Mouse (Mus musculus): ENCODE results near the gene Cnmd. TPM values are rescaled to one million over a fixed set of nuclear protein-coding genes. Genes with fewer than 3 reads are reported as not detected.

Cnmd gene
- polyA plus RNA-seq, 1 experiment: not detected

- TF ChIP-seq POLR2A (IDR thresholded peaks at IDR 0.05; ENCODE audit: low read depth, low read length) (no peak), CTCF (IDR thresholded peaks at IDR 0.05; ENCODE audit: extremely low read depth, insufficient read depth, insufficient read length, insufficient replicate concordance) (peak; percentile 96)
- H3K36me3 ChIP-seq (ENCODE audit: control insufficient read depth, insufficient read depth, low read length): no peaks in the 10 kb centered on the region
- no peaks in the 10 kb centered on the region for H3K27me3 ChIP-seq (ENCODE audit: control insufficient read depth, insufficient read depth, low read length)
- WGBS: 14% methylated on average over 33 of the region's 33 CpGs
- H3K4me3 ChIP-seq (ENCODE audit: extremely low read depth, insufficient read depth, insufficient read length): peak overlapping the region; percentile 24
- H3K27ac ChIP-seq (ENCODE audit: insufficient read depth, low read length): no peak overlapping the region
- DNase-seq (ENCODE audit: low read depth in 1 of 2, low spot score in 2 of 2): peak in 1 of 2 experiments; percentile 68
- peaks cover 3% of the 10 kb centered on the region for H3K4me1 ChIP-seq (ENCODE audit: control insufficient read depth, insufficient read depth, insufficient read length)
These were observed 709 bp downstream of the Cnmd start for GRCm38 (mm10) chr14:79661005-79661917.

GRCm38 (mm10) chr14:79660467-79660866 is 1.5 kb downstream of the Cnmd start:
- H3K4me1 ChIP-seq (ENCODE audit: control insufficient read depth, insufficient read depth, insufficient read length): peaks cover 3% of the 10 kb centered on the region
- no peak overlapping the region for H3K4me3 ChIP-seq (ENCODE audit: extremely low read depth, insufficient read depth, insufficient read length)
- no peak overlapping the region for H3K27ac ChIP-seq (ENCODE audit: insufficient read depth, low read length)

GRCm38 (mm10) chr14:79658748-79659508 is 3.0 kb downstream of the Cnmd start:
- no peak for TF ChIP-seq CTCF (IDR thresholded peaks at IDR 0.05; ENCODE audit: extremely low read depth, insufficient read depth, insufficient read length, insufficient replicate concordance)
- TF ChIP-seq POLR2A (IDR thresholded peaks at IDR 0.05; ENCODE audit: low read depth, low read length): no peak
- 91% methylated on average over 6 of the region's 6 CpGs for WGBS
- Histone ChIP-seq H3K27ac (ENCODE audit: insufficient read depth, low read length) (no peak overlapping the region), H3K4me3 (ENCODE audit: extremely low read depth, insufficient read depth, insufficient read length) (no peak overlapping the region), H3K27me3 (ENCODE audit: control insufficient read depth, insufficient read depth, low read length) (no peaks in the 10 kb centered on the region), H3K4me1 (ENCODE audit: control insufficient read depth, insufficient read depth, insufficient read length) (peaks cover 3% of the 10 kb centered on the region), H3K36me3 (ENCODE audit: control insufficient read depth, insufficient read depth, low read length) (no peaks in the 10 kb centered on the region)
- DNase-seq (ENCODE audit: low read depth in 1 of 2, low spot score in 2 of 2): no peak

More at GRCm38 (mm10) chr14:79660467-79660866, 1.5 kb downstream of the Cnmd start:
- no peak for DNase-seq (ENCODE audit: low read depth in 1 of 2, low spot score in 2 of 2)
- H3K27me3 ChIP-seq (ENCODE audit: control insufficient read depth, insufficient read depth, low read length): no peaks in the 10 kb centered on the region
- WGBS: 67% methylated on average over 5 of the region's 5 CpGs
- no peak for TF ChIP-seq CTCF (IDR thresholded peaks at IDR 0.05; ENCODE audit: extremely low read depth, insufficient read depth, insufficient read length, insufficient replicate concordance)
- no peak for TF ChIP-seq POLR2A (IDR thresholded peaks at IDR 0.05; ENCODE audit: low read depth, low read length)
- no peaks in the 10 kb centered on the region for H3K36me3 ChIP-seq (ENCODE audit: control insufficient read depth, insufficient read depth, low read length)

GRCm38 (mm10) chr14:79658286-79658685 is 3.7 kb downstream of the Cnmd start:
- no peaks in the 10 kb centered on the region for H3K27me3 ChIP-seq (ENCODE audit: control insufficient read depth, insufficient read depth, low read length)
- 88% methylated on average over 5 of the region's 5 CpGs for WGBS
- H3K27ac ChIP-seq (ENCODE audit: insufficient read depth, low read length): no peak overlapping the region
- H3K36me3 ChIP-seq (ENCODE audit: control insufficient read depth, insufficient read depth, low read length): no peaks in the 10 kb centered on the region
- H3K4me1 ChIP-seq (ENCODE audit: control insufficient read depth, insufficient read depth, insufficient read length): peaks cover 3% of the 10 kb centered on the region
- no peak for DNase-seq (ENCODE audit: low read depth in 1 of 2, low spot score in 2 of 2)
- TF ChIP-seq CTCF (IDR thresholded peaks at IDR 0.05; ENCODE audit: extremely low read depth, insufficient read depth, insufficient read length, insufficient replicate concordance): no peak
- TF ChIP-seq POLR2A (IDR thresholded peaks at IDR 0.05; ENCODE audit: low read depth, low read length): no peak
- no peak overlapping the region for H3K4me3 ChIP-seq (ENCODE audit: extremely low read depth, insufficient read depth, insufficient read length)

- no peak for DNase-seq (ENCODE audit: low read depth in 1 of 2, low spot score in 2 of 2)
- no peaks in the 10 kb centered on the region for H3K27me3 ChIP-seq (ENCODE audit: control insufficient read depth, insufficient read depth, low read length)
- no peaks in the 10 kb centered on the region; the same call in 1 of the 2 replicates for H3K4me1 ChIP-seq (ENCODE audit: control insufficient read depth, insufficient read depth, insufficient read length)
- TF ChIP-seq POLR2A (IDR thresholded peaks at IDR 0.05; ENCODE audit: low read depth, low read length) (no peak), CTCF (IDR thresholded peaks at IDR 0.05; ENCODE audit: extremely low read depth, insufficient read depth, insufficient read length, insufficient replicate concordance) (no peak)
- 57% methylated on average over 4 of the region's 4 CpGs for WGBS
- no peak overlapping the region for H3K4me3 ChIP-seq (ENCODE audit: extremely low read depth, insufficient read depth, insufficient read length)
- no peak overlapping the region for H3K27ac ChIP-seq (ENCODE audit: insufficient read depth, low read length)
- no peaks in the 10 kb centered on the region for H3K36me3 ChIP-seq (ENCODE audit: control insufficient read depth, insufficient read depth, low read length)
These were observed 9.3 kb downstream of the Cnmd start for GRCm38 (mm10) chr14:79652654-79653053.

GRCm38 (mm10) chr14:79649680-79650079 is 12.3 kb downstream of the Cnmd start:
- TF ChIP-seq POLR2A (IDR thresholded peaks at IDR 0.05; ENCODE audit: low read depth, low read length): no peak
- no peak for TF ChIP-seq CTCF (IDR thresholded peaks at IDR 0.05; ENCODE audit: extremely low read depth, insufficient read depth, insufficient read length, insufficient replicate concordance)
- Histone ChIP-seq H3K4me3 (ENCODE audit: extremely low read depth, insufficient read depth, insufficient read length) (no peak overlapping the region), H3K36me3 (ENCODE audit: control insufficient read depth, insufficient read depth, low read length) (no peaks in the 10 kb centered on the region), H3K4me1 (ENCODE audit: control insufficient read depth, insufficient read depth, insufficient read length) (no peaks in the 10 kb centered on the region), H3K27me3 (ENCODE audit: control insufficient read depth, insufficient read depth, low read length) (no peaks in the 10 kb centered on the region), H3K27ac (ENCODE audit: insufficient read depth, low read length) (no peak overlapping the region)
- DNase-seq (ENCODE audit: low read depth in 1 of 2, low spot score in 2 of 2): no peak
- WGBS: 34% methylated on average over 3 of the region's 3 CpGs
